Mouse (Mus musculus) 416B (cell line): ENCODE results near the gene Aspn.
A peak's percentile ranks its signal among the peaks of the same experiment; 100 is the strongest.

Experiments used
- DNase-seq: peaks from one replicate; pipeline ENCODE4 v3.0.0; 2011; ENCODE audit warnings: low read depth

Gene Aspn

DNA sequence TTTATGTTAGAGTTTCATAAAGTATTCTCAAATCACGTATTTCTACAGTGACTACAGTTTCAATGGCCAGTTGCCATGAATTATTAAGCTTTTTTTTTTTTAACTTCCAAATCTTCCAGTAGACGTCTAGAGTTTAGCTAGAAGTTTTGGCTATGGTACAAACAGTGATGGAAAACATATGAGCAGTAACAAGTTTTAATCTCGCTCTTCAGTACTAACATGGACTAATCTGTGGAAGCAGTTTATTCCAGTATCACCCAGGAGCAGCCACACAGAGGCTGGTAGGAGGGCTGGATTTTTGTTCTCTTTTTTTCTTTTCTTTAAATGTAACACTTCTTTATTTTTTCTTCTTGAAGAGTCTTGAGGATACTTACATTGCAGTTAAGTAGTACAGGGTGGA lies at the start of gene Aspn:
Gene Aspn (plus strand): TSS at position 165 of the 400 bp plus-strand sequence.
- DNase-seq, result no peak

- DNase-seq, result no peak
Measured at GRCm38 (mm10) chr13:49504510-49504909, 39.7 kb upstream of the Aspn start, which contains the start of gene Ecm2. Gene Ecm2, plus strand, starts transcription at chr13:49504810.

- no peak for DNase-seq
Measured at GRCm38 (mm10) chr13:49505776-49506175, 38.5 kb upstream of the Aspn start.

DNA sequence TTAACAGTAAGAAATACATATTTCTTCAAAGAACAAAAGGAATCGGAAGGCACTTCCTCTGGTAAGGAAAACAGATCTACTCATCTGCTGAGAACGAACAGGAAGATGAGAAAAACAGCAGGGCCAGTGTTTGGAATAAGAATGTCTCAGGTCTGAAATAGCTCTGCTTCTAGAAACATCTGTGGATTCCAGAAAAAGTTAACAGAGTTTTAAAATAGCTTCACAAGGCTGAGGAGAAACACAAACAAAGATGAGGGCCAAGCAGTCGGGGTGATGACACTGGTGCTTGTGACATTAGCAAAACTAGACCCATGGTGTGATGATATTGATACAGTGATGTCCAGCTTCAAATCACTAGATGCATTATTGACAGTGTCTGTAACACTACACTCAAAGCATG lies 37.1 kb upstream of the Aspn start:
- DNase-seq, result no peak

GRCm38 (mm10) chr13:49518761-49519160 lies 25.5 kb upstream of the Aspn start:
- no peak for DNase-seq

DNA sequence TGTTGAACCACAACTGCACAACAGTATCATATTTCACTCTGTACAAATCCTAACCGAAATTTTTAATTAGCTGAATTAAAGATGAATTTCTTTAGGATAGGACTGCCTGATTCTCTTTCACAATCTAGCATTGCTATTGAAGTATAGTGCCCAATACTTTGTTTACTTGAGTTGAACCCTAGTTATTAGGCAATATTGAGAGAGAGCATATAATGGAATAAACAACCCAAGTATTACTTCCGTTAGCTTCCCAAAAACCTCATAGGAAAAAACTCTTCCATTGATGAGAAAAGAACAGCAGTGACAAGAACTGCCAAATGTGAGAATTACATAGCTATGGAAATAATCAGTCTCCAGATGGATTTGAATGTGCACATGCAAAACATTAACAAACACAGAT lies 18.0 kb upstream of the Aspn start:
- no peak for DNase-seq

DNA sequence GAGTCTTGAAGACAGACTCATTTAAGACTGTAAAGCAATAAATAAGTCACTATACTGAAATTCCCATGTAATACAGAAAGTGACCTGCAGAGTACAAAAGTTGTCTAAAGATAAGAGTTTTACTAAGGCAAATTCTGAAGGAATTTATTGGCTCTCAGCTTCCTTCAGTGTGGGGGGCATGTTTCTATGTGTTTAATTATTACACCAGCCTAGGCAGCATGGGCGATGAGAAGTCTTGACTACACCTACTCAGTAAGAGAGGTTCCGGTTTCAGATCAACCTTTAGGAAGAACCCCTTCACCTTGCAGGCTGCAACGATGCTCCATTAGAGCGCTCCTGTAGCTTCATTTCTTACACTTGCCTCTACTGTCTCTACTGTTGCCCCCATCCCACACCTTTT lies 13.6 kb upstream of the Aspn start:
- no peak for DNase-seq

- DNase-seq, result no peak
Measured at GRCm38 (mm10) chr13:49536946-49537345, 7.3 kb upstream of the Aspn start.

GRCm38 (mm10) chr13:49538693-49539092 lies 5.5 kb upstream of the Aspn start:
- DNase-seq, result no peak

DNA sequence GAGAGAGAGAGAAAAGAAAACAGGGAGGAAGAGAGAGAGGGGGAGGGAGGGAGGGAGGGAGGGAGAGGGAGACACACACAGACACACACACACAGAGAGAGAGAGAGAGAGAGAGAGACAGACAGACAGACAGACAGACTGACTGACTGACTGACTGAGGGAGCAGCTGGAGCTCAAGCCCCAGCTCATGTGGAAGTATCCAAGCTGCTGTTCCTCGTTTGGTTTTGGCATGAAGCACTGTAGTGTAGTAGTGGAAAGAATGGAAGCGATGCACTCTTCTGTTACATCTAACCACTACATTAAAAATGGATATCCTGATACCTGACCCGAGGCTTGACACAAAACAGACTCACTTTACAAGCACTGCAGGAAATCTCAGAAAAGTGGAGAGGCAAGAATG lies 1.4 kb downstream of the Aspn start:
- DNase-seq, result no peak

DNA sequence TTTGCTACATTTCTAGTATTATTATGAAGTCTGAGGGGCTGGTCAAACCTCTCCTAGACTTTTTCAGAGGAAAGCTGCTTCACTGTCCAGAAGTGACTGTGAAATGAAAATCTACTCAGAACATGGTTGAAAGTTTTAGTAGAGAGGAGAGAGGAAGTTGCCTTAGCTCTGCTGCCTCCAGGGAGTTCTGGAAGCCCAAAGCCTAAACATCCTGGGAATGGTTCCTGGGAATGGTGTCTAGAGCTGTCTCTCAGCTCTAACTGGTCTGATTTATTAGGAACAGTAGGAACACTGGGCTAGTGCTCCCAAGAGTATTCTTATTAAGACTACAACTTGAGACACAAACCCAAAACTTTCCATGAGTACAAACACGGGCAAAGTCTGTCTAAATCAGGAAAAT lies 2.3 kb downstream of the Aspn start:
- DNase-seq, result no peak

GRCm38 (mm10) chr13:49547563-49548150 lies 3.4 kb downstream of the Aspn start:
- peak; percentile 29 for DNase-seq

- no peak for DNase-seq
Measured at GRCm38 (mm10) chr13:49549616-49550015, 5.4 kb downstream of the Aspn start.

GRCm38 (mm10) chr13:49554519-49554918 lies 10.3 kb downstream of the Aspn start:
- no peak for DNase-seq

- peak; percentile 28 for DNase-seq
Measured at GRCm38 (mm10) chr13:49556203-49556602, 12.0 kb downstream of the Aspn start.

GRCm38 (mm10) chr13:49556924-49557323 lies 12.7 kb downstream of the Aspn start:
- DNase-seq, result peak; percentile 51

GRCm38 (mm10) chr13:49559185-49559584 lies 14.9 kb downstream of the Aspn start:
- peak; percentile 66 for DNase-seq

DNA sequence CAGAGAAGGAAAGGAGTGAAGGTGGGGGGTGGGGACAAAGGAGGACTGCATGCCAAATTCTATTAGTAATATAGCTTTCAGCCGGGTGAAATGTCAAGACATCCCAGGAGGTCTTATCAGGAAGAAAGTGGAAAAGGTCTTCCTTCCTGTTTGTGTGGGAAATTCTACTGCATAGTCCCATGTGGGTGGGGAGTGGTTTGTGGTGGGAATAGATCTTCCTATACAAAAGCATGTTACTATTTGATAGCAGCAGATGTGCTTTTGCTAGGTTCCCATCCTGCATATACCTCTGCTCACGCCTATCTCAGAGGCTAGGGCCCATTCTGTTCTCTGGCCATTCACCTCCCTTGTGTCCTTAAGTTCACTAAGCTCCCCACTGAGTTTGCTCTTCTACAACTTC lies 16.6 kb downstream of the Aspn start:
- DNase-seq, result peak; percentile 86

- DNase-seq, result no peak
Measured at GRCm38 (mm10) chr13:49564347-49564746, 20.1 kb downstream of the Aspn start.

GRCm38 (mm10) chr13:49570371-49570770 lies 26.1 kb downstream of the Aspn start:
- DNase-seq, result no peak

- peak; percentile 70 for DNase-seq
Measured at GRCm38 (mm10) chr13:49571418-49571817, 27.2 kb downstream of the Aspn start.

DNA sequence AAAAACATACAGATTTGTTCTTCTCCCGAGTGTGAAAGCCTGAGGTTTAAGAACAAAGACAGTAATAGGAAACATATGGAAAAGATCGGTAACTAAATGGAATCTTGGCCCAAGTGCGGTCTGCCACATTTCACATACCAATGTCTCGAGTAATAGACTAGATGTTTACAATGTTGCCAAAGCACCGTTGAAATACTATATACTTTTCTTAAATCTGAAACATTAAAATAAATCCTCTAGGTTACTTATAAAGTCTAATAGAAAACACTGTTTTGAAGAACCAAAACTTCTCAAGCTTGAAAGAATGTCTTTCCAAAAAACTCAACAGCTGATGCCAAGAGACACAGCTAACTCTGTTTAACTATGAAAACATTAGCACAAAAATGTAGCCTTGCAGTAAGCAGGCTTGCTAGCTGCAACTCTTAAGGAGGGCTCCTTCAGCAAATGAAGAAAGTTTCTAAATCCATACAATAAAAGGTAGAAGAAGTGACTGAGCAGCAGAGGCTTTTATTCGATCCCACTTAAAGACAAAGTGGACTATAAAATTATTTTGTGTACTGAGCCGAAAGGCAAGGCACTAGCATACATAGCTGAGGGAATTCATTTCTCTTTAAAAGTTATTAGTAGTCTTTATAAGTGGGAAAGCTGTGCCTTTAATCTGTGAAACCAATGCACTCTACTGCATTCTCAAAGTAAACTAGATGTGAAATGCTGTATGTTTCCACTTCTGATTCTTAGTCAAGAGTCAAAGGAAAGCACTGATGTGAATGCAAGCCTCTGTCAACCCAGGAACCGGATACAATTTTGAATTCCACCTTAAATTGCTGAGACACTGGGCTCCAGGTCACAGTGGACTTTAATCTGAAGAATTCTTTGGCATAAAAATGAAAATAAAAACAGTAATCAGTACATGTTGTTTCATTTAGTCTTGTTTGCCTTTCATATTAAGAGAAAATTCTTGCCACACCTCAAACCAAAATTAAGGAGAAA lies 37.6 kb downstream of the Aspn start, which contains the start of gene Omd:
Gene Omd (plus strand): TSS at position 922 of the 990 bp plus-strand sequence.
- no peak for DNase-seq

DNA sequence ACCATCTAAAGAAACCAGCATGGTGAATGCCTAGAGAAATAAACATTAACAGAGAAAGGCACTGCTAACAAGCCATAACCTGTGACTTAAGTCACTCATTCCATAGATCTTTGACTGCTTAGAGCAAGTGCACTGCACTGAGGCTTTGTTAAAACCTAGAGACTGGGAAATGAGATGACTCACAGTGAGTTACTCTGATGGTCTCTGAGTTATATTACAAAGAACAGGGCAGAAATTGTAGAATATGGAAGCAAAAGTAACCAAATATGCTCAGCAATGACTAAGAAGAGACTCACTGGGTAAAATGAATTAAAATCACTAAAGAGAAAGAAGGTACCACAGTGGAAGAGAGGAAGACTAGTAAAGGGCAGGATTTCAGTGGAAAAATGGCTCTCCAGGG lies 39.6 kb downstream of the Aspn start:
- peak; percentile 61 for DNase-seq
